Mouse (Mus musculus) hindbrain, embryonic 13.5 days (tissue): ENCODE measurements at regions not wholly inside any gene's neighbourhood (a gene's known extent, or its start where the extent isn't known, plus 50 kb on each side); places are given as distances from the start of the nearest gene placed in this dataset.

Experiments
- ATAC-seq: fragments of 200-750 bp; cut with Nextera tagmentation; 2 replicates; pipeline ENCODE4 v1.8.0; 2017; ENCODE audit warnings: moderate TSS enrichment; ENCODE audit not compliant: low FRiP score
- H3K27ac ChIP-seq: fragments of 300-500 bp; sonication (generic); 2 replicates; pipeline ENCODE4 v1.5.1; 2015; ENCODE audit warnings: inconsistent platforms, mild to moderate bottlenecking, moderate library complexity
- H3K27me3 ChIP-seq: fragments of 300-500 bp; sonication (generic); 2 replicates; pipeline ENCODE4 v1.6.1; 2015; ENCODE audit warnings: mild to moderate bottlenecking, inconsistent platforms
- H3K36me3 ChIP-seq: fragments of 300-500 bp; sonication (generic); 2 replicates; pipeline ENCODE4 v1.6.1; 2015; ENCODE audit warnings: mild to moderate bottlenecking, inconsistent platforms
- H3K4me1 ChIP-seq: fragments of 300-500 bp; sonication (generic); replicated peaks from 2 replicates; pipeline ENCODE4 v1.6.1; 2015; ENCODE audit warnings: inconsistent platforms
- H3K4me2 ChIP-seq: fragments of 300-500 bp; sonication (generic); 2 replicates; pipeline ENCODE4 v1.6.1; 2015; ENCODE audit warnings: inconsistent platforms, mild to moderate bottlenecking, moderate library complexity
- H3K4me3 ChIP-seq: fragments of 300-500 bp; sonication (generic); 2 replicates; pipeline ENCODE4 v1.5.1; 2015; ENCODE audit warnings: mild to moderate bottlenecking, inconsistent platforms
- H3K9ac ChIP-seq: fragments of 300-500 bp; sonication (generic); 2 replicates; pipeline ENCODE4 v1.6.1; 2015; ENCODE audit warnings: mild to moderate bottlenecking, inconsistent platforms
- H3K9me3 ChIP-seq: fragments of 300-500 bp; sonication (generic); 2 replicates; pipeline ENCODE4 v1.6.1; 2016; ENCODE audit warnings: inconsistent platforms
- WGBS: fragments of 180-500 bp; shearing (Covaris S2); methylation state at CpG from one replicate; pipeline ENCODE4 v1.1.7; 2015; 5-methylcytosine and 5-hydroxymethylcytosine counted together

DNA sequence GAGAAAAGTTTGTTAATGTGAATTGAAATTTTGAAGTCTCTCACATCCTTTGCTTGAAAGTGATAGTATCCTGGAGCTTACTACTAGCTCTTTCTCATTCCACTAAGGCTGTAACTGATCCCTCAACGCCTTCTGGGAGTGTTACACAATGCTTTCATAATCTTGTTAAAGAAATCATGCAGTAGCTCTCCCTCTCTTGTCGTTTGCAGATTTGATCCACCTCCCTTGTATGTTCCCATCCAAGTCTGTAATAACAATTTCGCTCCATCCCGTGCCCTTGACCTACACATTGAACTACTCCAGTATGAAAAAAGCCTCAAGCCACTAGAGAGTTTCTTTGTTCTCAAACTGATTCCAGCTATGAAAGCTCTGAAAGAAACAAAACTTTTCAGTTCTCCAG lies 63.9 kb upstream of the Fibin start:
- 70% methylated on average over 4 of the region's 4 CpGs for WGBS

DNA sequence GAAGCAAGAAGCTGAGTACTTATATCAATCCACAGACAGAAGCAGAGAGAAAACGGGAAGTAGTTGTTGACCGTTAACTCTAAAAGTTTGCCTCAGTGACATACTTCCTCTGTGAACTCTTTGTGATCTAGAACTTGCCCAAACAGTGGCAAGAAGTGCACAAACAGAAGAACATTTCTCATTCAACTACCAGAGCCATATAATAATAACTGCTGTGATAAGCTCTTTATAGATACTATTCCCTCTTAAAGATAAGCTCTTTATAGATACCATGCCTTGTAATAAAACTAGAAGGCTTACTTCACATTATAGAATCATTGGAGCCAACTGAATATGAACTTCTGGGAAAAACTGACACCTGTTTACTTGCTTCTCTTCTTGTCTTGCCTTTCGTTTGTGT lies 89.7 kb upstream of the Fibin start:
- no peaks in the 10 kb centered on the region for H3K27me3 ChIP-seq
- H3K9ac ChIP-seq, result no peak overlapping the region
- H3K27ac ChIP-seq, result no peak overlapping the region
- H3K4me2 ChIP-seq, result no peak overlapping the region
- ATAC-seq, result no peak
- no peaks in the 10 kb centered on the region for H3K4me1 ChIP-seq
- no peak overlapping the region for H3K4me3 ChIP-seq
- H3K36me3 ChIP-seq, result no peaks in the 10 kb centered on the region
- 96% methylated on average over 3 of the region's 3 CpGs for WGBS
- H3K9me3 ChIP-seq, result no peaks in the 10 kb centered on the region

More for the DNA sequence above, 63.9 kb upstream of the Fibin start:
- Histone ChIP-seq H3K9ac (no peak overlapping the region), H3K36me3 (no peaks in the 10 kb centered on the region), H3K4me1 (no peaks in the 10 kb centered on the region), H3K27me3 (no peaks in the 10 kb centered on the region), H3K27ac (no peak overlapping the region), H3K9me3 (no peaks in the 10 kb centered on the region), H3K4me3 (no peak overlapping the region), H3K4me2 (no peak overlapping the region)
- no peak for ATAC-seq

DNA sequence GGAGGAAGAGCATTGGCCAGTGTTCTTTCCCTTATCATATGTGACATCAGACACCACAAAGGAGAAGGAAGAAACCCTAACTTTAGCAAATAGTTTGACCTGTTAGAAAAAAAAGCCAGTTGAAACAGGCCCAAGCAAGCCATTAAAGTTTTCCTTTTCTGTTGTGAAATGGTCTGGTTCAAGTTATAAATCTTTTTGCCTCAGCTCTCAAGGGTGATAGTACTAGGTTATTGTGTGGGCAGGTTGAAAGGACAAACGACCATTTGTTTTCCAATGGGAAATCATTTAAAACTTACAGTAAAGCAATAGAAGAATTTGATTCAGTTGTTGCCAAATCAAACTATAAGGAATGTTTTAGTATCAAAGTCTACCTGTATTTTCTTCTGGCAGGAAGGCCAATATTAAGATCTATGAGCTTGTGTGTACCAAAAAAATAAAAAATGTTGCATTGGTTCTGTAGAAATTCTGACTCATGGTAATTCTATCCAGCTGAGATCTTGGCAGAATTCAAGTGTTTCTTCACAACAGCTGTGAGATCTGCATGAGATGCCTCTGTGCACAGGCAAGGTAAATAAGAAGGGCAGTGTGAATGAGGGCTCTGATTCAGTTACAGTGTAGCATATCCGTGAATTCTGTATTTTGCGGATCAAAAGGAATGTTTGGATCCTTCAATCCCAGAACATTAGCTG lies 109.5 kb upstream of the Fibin start:
- Histone ChIP-seq H3K4me2 (no peak overlapping the region), H3K4me1 (no peaks in the 10 kb centered on the region), H3K4me3 (no peak overlapping the region), H3K27ac (no peak overlapping the region), H3K9ac (no peak overlapping the region), H3K27me3 (no peaks in the 10 kb centered on the region), H3K36me3 (no peaks in the 10 kb centered on the region), H3K9me3 (no peaks in the 10 kb centered on the region)
- 83% methylated on average over 3 of the region's 3 CpGs for WGBS
- no peak for ATAC-seq

DNA sequence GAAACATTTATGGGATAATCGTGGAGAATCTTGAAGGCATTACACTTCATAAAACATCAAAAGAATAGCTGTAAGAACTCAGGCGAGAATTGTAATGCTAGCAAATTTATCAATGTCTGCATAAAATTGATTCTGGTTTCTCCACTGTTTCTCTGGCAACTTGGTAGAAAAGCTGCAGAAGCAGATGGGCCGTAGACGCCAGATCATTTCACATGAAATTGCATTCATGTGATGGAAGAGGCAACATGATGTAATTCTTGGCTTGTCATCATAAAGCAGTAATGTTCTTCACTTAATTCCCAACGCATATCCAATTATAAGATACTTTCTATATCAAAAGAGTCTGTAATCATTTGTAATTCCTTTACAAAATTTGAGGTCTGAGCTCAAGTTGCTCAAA lies 113.6 kb upstream of the Fibin start:
- Histone ChIP-seq H3K4me2 (no peak overlapping the region), H3K9ac (no peak overlapping the region), H3K4me3 (no peak overlapping the region), H3K27me3 (no peaks in the 10 kb centered on the region), H3K27ac (no peak overlapping the region), H3K36me3 (no peaks in the 10 kb centered on the region), H3K4me1 (no peaks in the 10 kb centered on the region), H3K9me3 (no peaks in the 10 kb centered on the region)
- WGBS, result 59% methylated on average over 5 of the region's 5 CpGs
- no peak; the same call in 1 of the 2 replicates for ATAC-seq

DNA sequence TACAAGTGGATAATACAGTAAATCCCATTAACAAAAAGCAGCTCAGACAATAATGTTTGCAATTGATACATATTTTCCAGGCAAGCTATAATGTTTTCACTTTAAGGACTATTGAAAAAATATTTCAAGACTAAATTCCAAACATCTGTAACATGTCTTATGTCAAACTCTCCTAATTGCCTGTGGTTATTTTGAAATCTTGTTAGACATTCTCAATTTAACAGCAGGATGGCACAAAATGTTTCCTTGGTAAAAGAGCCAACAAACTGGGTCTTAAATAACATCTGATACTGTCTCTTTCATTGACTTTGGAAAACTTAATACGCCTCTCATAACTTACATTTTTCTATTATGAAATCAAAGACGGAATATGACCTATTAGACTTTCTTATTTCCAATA lies 115.8 kb upstream of the Slc5a12 start:
- WGBS, result 89% methylated on average over 2 of the region's 2 CpGs

DNA sequence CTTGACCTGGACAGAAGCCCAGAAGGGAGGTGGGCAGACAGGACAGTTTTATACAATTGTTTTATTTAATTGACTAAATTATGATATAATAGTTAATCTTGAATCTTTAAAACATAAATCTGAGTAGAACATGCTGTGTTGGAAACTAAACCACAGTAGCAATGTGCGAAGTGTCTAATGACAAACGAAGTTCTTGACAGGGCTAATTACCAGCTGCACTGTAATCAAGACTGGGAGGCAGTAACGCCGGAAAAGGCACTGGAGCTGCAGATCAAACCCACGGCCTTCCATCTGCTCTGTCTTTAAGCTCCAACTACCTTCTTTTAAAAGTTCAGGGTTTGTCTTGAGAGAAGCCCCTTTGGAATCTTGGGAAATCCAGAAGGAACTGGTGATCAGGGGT lies 110.9 kb upstream of the Slc5a12 start:
- Histone ChIP-seq H3K9ac (no peak overlapping the region), H3K36me3 (no peaks in the 10 kb centered on the region), H3K4me2 (no peak overlapping the region), H3K9me3 (no peaks in the 10 kb centered on the region), H3K27ac (no peak overlapping the region), H3K27me3 (no peaks in the 10 kb centered on the region), H3K4me1 (peaks cover 7% of the 10 kb centered on the region), H3K4me3 (no peak overlapping the region)
- no peak for ATAC-seq
- 61% methylated on average over 5 of the region's 5 CpGs for WGBS

More for the DNA sequence above, 115.8 kb upstream of the Slc5a12 start:
- Histone ChIP-seq H3K9me3 (no peaks in the 10 kb centered on the region), H3K9ac (no peak overlapping the region), H3K27me3 (no peaks in the 10 kb centered on the region), H3K4me1 (peaks cover under 1% of the 10 kb centered on the region; the same call in 1 of the 2 replicates), H3K4me3 (no peak overlapping the region), H3K4me2 (no peak overlapping the region), H3K27ac (no peak overlapping the region), H3K36me3 (no peaks in the 10 kb centered on the region)
- no peak for ATAC-seq

DNA sequence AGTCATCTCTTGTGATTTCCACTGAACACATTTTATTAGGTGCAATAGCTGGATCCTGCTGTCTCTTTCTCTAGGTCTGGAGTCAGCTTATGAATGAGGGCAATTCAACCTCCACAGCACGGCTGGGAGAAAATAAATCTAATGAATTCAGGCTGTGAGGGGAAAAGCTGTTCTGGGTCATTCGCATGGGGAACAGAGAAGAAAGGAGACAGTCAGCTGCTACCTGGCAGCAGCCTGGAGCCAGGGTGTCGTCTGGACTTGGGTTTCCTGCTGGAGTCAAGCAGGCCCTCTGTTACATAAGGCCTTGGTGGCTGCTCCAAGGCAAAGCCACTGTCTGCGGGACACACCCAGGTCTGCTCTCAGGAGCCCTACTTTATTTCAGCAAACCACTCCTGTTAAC lies 110.4 kb upstream of the Slc5a12 start:
- WGBS, result 43% methylated on average over 4 of the region's 4 CpGs
- H3K36me3 ChIP-seq, result no peaks in the 10 kb centered on the region
- H3K27me3 ChIP-seq, result no peaks in the 10 kb centered on the region
- no peak overlapping the region for H3K4me3 ChIP-seq
- H3K9ac ChIP-seq, result no peak overlapping the region
- peak; percentile 24; the same call in 1 of the 2 replicates for ATAC-seq
- H3K27ac ChIP-seq, result 0 out of 2 replicates have a peak overlapping the region, but pooled peaks have one; percentile 23
- H3K4me1 ChIP-seq, result peaks cover 7% of the 10 kb centered on the region
- H3K9me3 ChIP-seq, result no peaks in the 10 kb centered on the region
- H3K4me2 ChIP-seq, result no peak overlapping the region

DNA sequence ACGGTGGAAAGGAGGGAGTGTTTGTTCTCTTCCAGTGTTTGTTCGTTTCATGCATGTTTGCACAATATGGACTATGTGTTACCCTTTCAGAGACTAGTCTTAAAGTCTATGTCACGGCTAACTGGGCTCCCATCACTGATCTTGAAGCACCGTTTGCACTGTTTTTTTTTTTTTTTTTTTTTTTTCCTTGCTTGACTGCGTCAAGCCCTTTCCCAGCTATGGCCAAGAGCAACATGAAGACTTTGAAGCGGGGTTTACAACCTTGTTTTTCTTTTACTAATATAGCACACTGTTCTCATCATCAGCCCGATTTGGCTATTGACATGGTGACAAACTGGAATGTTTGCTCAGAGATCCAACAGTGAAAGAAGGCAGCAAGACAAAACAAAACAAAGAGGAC lies 109.1 kb upstream of the Slc5a12 start:
- Histone ChIP-seq H3K4me3 (no peak overlapping the region), H3K9me3 (no peaks in the 10 kb centered on the region), H3K4me1 (peaks cover 7% of the 10 kb centered on the region), H3K9ac (no peak overlapping the region), H3K36me3 (no peaks in the 10 kb centered on the region), H3K4me2 (no peak overlapping the region), H3K27me3 (no peaks in the 10 kb centered on the region), H3K27ac (no peak overlapping the region)
- no peak for ATAC-seq
- 63% methylated on average over 7 of the region's 7 CpGs for WGBS

DNA sequence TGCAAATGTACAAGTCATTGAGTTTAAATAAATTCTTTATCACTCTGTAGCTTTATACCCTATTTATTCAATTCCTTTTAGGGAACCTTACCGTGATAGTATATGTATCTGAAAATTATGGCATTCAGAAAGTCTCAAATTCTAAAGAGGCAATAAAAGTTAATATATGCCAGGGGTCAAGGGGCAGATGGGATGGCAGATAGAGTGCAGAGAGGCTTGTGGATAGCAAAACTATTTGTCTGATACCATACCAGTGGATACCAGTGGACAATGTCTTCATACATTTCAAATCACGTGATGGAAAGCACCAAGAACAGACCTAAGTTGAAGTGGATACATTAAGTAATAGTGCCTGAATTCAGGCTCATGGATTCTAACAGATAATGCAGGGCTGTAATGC lies 95.3 kb upstream of the Slc5a12 start:
- ATAC-seq, result no peak
- Histone ChIP-seq H3K27ac (no peak overlapping the region), H3K9me3 (no peaks in the 10 kb centered on the region), H3K36me3 (no peaks in the 10 kb centered on the region), H3K9ac (no peak overlapping the region), H3K4me2 (no peak overlapping the region), H3K4me1 (no peaks in the 10 kb centered on the region), H3K4me3 (no peak overlapping the region), H3K27me3 (no peaks in the 10 kb centered on the region)
- 86% methylated on average over 2 of the region's 2 CpGs for WGBS

DNA sequence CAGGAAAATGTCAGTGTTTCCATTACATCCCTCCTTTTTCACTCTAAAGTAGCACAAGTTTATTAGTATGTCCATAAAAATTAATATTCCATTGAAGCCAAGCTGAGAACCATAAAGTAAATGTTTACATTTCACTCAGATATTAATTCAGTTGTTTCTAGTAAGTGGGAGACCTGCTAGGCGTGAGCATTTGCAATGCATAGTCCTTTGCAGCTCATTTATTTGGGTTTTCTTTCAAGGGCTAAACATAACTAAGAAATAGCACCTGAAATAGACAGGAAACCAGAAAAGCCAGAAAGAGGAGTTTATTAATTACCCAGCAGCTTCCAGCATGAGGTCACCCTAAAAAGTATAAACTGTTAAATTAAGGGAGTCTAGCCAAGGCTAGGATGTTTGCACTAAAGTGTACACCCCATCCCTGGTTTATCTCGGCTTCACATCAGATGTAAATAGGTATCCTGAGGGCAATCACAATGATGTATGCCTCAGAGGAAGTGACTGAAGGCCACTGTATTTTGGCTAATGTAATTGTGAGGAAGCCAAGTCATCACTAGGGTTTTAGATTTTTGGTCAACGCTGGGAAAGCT lies 88.8 kb upstream of the Slc5a12 start:
- 88% methylated on average over 3 of the region's 3 CpGs for WGBS
- no peak overlapping the region for H3K4me2 ChIP-seq

DNA sequence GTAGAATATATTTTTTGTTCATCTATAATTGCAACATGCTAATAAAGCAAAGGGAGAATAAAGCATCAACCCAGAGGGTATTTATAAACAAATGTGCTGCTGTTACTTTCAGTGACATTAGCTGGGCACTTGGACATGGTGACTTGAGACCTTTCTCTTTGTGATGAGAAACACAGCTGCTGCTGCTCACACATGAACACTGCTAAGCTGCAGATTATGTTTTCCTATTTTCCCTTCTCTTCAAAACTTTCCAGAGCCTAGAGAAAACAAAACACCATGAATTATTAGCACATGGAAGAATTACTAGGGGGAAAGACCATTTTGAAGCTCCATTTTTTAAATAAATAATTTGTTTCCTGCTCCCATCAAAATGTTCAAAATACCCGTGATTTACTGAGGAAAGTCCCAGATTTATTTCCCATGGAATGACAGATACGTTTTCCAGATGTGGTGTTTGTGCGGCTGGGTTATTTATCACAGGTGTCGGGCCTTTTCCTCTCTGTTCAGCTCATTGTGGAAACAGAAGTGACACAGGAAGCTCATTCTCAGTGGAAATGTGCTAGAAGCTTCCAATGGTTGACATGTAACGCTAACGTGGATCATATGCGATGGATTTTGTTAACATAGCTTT lies 73.8 kb upstream of the Slc5a12 start:
- no peaks in the 10 kb centered on the region for H3K4me1 ChIP-seq
- no peaks in the 10 kb centered on the region for H3K9me3 ChIP-seq
- H3K36me3 ChIP-seq, result no peaks in the 10 kb centered on the region
- H3K27me3 ChIP-seq, result no peaks in the 10 kb centered on the region
- H3K9ac ChIP-seq, result no peak overlapping the region
- H3K27ac ChIP-seq, result no peak overlapping the region
- H3K4me3 ChIP-seq, result no peak overlapping the region
- WGBS, result 81% methylated on average over 7 of the region's 7 CpGs
- ATAC-seq, result no peak
- no peak overlapping the region for H3K4me2 ChIP-seq

More for the DNA sequence above, 88.8 kb upstream of the Slc5a12 start:
- Histone ChIP-seq H3K4me1 (no peaks in the 10 kb centered on the region), H3K27ac (no peak overlapping the region), H3K9ac (no peak overlapping the region), H3K27me3 (no peaks in the 10 kb centered on the region), H3K36me3 (no peaks in the 10 kb centered on the region), H3K9me3 (no peaks in the 10 kb centered on the region), H3K4me3 (no peak overlapping the region)
- no peak for ATAC-seq

DNA sequence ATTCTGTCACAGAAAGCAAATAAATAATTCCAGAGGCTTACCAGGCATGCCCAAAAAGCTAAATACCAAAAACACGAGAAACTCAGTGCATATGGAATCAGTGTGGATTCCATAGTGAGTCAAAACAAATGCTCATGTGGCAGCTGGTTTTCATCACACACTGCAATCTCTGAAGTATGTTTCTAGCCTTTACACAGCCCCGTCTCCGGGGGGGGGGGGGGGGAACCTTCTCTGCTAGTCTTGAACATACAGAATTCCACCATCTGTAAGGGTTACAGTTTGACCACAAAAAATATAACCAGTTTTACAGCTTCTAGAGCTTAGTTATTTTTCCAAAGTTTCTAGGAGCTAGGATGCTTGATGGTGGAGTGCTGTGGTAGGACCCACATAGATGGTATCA lies 68.9 kb upstream of the Slc5a12 start:
- Histone ChIP-seq H3K4me2 (no peak overlapping the region), H3K36me3 (no peaks in the 10 kb centered on the region), H3K9ac (no peak overlapping the region), H3K4me1 (no peaks in the 10 kb centered on the region), H3K9me3 (no peaks in the 10 kb centered on the region), H3K27me3 (no peaks in the 10 kb centered on the region), H3K27ac (no peak overlapping the region), H3K4me3 (no peak overlapping the region)
- ATAC-seq, result no peak
- 75% methylated on average over 3 of the region's 3 CpGs for WGBS

DNA sequence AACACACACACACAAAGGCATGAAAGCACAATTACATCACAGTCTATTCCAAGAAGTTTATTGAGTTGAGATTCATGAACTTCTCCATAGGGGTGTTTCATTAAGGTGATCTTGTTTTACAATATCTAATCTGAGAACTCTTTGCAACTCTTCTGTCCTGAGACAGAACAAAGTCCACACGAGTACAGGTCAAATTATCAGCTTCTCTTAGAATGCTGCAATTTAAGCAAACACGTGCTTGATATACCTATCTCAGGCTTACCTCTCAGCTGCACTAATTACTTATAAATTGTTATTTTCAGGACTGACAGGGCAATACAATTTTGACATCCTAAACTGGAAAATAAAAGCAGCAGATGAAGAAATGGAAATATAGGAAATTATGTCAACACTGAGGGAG lies 57.0 kb upstream of the Slc5a12 start:
- Histone ChIP-seq H3K36me3 (no peaks in the 10 kb centered on the region), H3K27ac (no peak overlapping the region), H3K4me3 (no peak overlapping the region), H3K4me2 (no peak overlapping the region), H3K9me3 (no peaks in the 10 kb centered on the region), H3K9ac (no peak overlapping the region), H3K4me1 (no peaks in the 10 kb centered on the region), H3K27me3 (no peaks in the 10 kb centered on the region)
- ATAC-seq, result no peak
- WGBS, result 86% methylated on average over 2 of the region's 2 CpGs
